Mouse (Mus musculus) T-cell, adult 2 months (primary cell): ENCODE results near the gene Six2.

Source experiments
- DNase-seq: peaks from one replicate; pipeline ENCODE4 v3.0.0; 2022; ENCODE audit warnings: low spot score

Gene Six2

GRCm38 (mm10) chr17:85688236-85688910 is at the start of gene Six2:
TSS of gene Six2 (minus strand) at chr17:85688274.
- DNase-seq: no peak

DNA sequence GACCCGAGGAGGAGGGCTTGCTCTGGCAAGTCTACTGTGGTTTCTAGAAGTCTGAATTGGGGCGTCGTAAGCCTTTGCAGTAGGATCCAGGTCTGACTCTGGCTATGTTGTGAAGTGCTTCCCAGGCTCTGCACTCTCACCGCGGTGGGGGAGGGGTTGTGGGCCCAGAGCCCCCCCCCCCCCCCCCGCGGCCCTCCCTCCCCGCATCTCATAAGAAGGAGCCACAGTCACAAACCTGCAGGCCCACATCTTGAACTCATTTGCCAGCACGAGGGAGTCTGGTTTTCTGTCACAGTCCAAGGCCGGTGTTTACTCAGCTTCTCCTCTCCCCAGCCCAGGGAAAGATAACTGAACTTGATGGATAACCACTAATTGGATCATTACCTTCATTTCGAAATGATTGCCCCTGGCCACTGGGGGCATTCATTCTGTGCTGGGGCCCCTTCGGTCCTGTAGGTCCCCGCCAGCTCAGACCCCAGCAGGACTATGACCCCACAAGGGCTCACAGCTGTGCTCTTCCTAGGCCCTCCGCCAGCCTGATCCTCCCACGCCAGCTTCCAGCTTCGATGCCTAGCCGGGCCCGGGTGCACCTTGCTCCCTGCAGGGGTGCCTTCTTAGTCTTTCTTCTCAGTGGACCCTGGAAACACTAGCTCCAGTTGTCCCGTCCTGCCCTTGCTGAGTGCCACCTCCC is 49.2 kb upstream of the Six2 start:
- DNase-seq: no peak

DNA sequence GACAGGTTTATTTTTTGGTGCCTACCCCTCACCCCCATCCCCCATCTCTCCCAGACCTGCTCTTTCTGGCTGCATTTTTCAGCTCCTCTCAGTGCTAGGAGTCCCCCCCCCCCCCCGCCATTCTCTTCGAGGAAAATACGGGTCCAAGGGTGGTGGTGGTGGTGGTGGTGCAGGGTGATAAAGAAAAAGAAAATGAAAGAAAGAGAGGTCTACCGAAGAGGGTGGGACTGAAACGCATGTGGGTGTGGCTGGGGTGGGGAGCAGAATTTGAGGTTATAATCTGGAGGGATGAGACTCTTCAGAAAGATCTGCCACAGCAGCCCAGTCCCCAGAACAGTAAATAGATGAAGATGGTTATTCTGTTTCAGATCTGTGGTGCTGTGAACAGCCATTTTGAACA is 43.3 kb upstream of the Six2 start:
- no peak for DNase-seq

DNA sequence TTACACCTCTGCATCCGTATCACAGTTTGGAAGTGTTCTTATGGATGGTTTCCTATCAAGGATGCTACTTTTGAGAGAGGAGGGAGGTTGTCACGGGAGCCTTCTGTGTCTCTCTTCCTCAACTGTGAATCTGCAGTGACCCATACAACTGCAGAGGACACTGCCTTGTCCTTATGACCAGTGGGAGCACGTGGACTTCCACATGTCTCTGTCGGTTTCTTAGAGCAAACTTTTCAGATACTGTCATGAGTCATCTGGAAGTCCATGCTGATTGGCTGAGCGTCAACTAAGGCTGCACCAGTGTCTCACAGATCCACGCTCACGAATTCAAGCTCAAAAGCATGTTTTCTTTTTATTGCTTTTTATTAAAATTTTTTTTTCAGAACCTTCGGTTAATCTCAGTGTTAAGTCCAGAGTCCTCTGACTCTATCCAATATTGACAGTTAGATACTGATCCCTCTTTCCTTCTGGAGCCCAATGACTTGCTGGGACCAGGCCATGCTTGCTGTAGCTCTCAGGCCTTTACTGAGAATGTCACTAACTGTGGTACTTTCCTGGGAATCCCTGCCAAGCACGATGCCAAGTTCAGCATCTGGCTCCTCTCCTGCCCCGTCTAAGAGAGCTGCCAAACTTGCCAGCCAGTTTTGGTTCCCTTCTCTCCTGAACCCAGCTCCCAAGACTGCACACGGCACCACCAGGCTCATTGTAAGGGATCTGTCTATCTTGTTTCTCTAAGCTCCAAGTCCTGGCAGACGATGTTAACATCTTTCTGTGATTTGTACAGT is 42.3 kb upstream of the Six2 start:
- DNase-seq: no peak

GRCm38 (mm10) chr17:85728071-85728718 is 40.1 kb upstream of the Six2 start:
- no peak for DNase-seq

GRCm38 (mm10) chr17:85725988-85726387 is 37.9 kb upstream of the Six2 start:
- DNase-seq: no peak

GRCm38 (mm10) chr17:85723166-85723565 is 35.1 kb upstream of the Six2 start:
- DNase-seq: no peak

- DNase-seq: no peak
Observed at GRCm38 (mm10) chr17:85717266-85717665, 29.2 kb upstream of the Six2 start.

DNA sequence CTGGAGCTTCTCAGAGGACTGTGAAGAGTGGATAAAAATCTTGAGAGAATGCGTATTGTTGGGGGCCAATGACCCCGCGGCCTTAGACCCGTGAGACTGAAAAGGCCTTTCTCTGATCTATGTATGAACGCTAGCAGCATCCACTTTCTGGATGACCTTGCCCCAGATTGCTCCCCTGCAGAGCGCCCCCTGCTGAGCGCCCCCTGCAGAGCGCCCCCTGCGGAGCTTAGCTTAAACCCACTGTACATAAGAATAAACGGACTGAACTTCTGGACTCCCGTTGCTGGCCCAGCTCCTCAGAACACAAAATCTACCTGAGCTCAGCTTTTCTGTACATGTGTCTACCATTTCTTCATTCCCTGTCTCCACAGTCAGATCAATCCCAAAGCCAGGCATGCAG is 27.7 kb upstream of the Six2 start:
- no peak for DNase-seq

DNA sequence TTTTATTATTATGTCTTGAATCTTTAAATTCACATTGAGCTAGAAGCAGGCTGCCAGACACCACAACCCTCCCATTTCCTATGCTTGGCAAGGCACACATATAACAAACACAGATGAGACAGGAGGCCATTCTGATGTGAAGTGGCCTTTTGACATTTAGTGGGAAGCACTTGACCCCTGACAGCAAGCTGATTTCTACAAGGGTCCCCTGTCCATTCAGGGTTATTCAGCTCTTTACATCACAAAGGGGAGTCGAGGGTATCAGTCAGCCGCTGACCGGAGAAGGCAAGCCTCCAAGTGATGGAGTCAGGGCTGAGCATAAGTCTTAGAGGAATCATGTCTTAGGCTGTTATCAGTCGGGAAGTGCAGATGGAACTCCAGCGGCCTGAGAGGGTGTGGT is 26.3 kb upstream of the Six2 start:
- DNase-seq: no peak

DNA sequence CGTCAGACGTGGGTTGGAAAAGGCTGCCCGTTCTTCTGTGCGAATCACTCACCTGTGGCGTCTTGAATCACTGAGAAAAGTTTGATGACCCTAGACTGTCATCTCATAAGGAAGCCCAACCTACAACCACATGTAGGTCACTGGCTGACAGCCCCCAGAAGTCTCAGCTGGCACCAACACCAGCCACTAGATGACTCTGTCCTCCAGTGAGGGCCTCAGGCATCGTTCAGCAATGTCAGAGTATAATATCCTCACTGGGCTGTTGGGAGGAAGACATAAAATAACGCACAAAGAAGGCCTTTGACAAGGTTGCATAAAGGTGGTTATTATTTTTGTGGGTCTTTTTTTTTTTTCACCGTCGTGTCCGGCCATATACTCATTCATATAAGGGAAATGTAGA is 24.8 kb upstream of the Six2 start:
- no peak for DNase-seq

DNA sequence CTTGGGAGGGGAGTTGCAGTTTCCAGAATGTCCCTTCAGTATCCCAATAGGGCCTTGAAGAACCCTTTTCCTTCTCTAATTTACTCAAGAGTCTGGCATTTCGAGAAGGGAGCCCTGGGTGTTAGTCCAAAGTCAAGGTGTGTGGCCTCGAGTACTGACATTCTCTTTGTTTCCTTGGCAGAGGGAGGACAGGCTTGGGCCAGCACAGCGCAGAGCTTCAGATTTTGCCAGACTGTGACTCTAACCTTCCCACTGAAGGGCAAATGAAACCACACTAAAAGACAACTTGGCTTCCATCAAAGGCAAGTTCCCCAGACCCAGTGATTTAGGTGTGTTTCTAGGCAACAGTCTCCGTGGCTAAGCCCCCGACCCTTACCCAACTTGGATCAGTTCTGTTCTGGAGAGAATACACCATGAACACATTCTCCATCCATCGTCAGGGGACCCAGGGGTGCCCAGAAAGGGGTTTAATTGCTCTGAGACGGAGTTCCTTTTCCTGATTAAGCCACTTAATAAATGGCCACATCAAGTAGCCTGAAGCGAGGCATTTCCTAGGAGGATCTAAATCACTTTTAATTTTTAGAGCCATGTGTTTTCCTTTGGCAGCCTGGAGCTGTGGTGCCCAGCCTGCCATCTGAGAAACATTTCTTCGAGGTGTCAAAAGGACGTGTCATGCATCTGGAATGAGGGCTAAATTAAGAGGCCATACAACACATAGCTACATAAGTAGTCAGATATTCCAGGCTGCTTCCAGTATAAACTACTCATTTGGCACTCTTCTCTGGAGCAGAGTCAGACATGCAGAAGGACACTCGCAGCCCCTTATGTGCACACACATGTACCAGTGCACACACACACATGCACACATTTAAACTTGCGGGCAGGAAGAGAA is 16.5 kb upstream of the Six2 start:
- DNase-seq: no peak

- no peak for DNase-seq
Observed at GRCm38 (mm10) chr17:85700028-85700427, 12.0 kb upstream of the Six2 start.

GRCm38 (mm10) chr17:85698643-85699042 is 10.6 kb upstream of the Six2 start:
- no peak for DNase-seq

- no peak for DNase-seq
Observed at GRCm38 (mm10) chr17:85697976-85698375, 9.9 kb upstream of the Six2 start.

GRCm38 (mm10) chr17:85694499-85694898 is 6.4 kb upstream of the Six2 start:
- no peak for DNase-seq

DNA sequence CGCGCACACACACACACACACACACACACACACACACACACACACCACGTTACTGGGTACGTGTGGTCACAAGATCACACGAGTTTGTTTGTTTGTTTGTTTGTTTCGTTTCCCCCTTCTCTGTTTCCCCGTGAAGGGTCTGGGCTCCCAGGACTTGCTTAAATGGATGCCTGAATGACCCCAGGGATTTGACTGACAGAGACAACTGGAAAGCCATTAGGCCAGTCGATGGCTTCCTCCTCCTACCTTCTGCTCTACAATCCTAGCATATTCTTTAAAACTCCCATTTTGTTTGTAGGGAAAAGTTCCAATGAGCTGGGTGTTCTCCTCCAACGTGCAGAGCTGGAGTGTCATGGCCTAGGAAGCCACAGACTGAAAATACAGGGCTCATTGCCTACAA is 5.0 kb upstream of the Six2 start:
- no peak for DNase-seq

DNA sequence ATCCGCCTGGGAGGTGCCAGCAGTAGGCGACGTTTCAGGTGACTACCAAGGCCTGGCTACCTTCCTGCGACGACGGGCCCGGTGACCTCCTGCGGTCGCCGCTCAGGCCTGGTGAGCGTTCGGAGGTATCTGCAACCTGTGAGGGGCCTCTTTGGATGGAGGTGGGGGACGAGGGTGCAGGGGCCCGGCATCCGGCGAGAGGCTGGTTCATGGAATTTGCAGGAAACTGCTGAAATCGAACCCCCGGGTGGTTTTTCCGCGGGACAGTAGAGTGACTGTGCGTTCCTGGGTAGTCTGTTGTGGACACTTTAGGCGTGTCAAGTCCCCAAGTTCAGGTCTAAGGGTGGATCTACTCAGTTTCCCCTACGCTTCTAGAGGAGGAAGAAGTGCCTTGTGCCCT is 4.5 kb upstream of the Six2 start:
- DNase-seq: no peak

GRCm38 (mm10) chr17:85691701-85692536 is 3.8 kb upstream of the Six2 start:
- no peak for DNase-seq

DNA sequence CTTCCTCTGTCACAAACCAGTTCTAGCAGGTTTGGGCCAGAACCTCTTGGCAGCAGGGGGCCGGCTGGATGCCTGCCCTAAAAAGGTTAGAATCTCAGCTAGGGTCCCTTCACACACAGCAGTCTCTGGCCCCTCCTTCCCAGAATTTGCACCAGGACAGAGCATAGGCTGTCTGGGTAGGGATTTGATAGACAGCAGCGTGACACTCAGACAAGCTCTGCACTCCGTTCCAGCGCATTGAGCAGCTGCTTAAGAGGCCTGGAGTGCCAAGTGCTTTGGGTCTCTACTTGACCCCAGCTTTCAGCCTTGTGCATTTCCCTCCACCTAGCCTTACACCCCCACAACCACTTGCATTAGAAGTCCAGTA is 2.9 kb upstream of the Six2 start:
- no peak for DNase-seq
